Mouse (Mus musculus) CH12.LX (cell line): ENCODE measurements around the gene Anxa4. TPM values are rescaled to one million over a fixed set of nuclear protein-coding genes. Genes with fewer than 3 reads are reported as not detected.

ENCODE experiments used
- DNase-seq: peaks from one replicate; pipeline ENCODE4 v3.0.0-alpha.2; 2013; ENCODE audit errors: extremely low read depth
- H3K27ac ChIP-seq: 2 replicates; pipeline ENCODE4 v1.5.1; 2012; ENCODE audit warnings: low read depth, mild to moderate bottlenecking, control low read depth, moderate library complexity; ENCODE audit not compliant: insufficient read depth
- H3K27me3 ChIP-seq: replicated peaks from 2 replicates; pipeline ENCODE3; 2012; ENCODE audit warnings: inconsistent platforms
- H3K36me3 ChIP-seq, 2 experiments: replicated peaks in 1 of 2; 2 replicates each; pipeline versions ENCODE3 to v1.6.1; 2012; ENCODE audit warnings: inconsistent platforms in 1 of 2, low read length in 1 of 2, mild to moderate bottlenecking in 1 of 2, mixed read lengths in 1 of 2, moderate library complexity in 1 of 2; ENCODE audit not compliant: control insufficient read depth in 1 of 2, insufficient read depth in 1 of 2
- H3K4me1 ChIP-seq, 2 experiments: 2 replicates each; pipeline ENCODE4 v1.6.1; 2012; ENCODE audit warnings: inconsistent platforms in 1 of 2, moderate library complexity in 1 of 2; ENCODE audit not compliant: insufficient read depth in 2 of 2, control insufficient read depth in 1 of 2
- H3K4me2 ChIP-seq: 2 replicates; pipeline ENCODE4 v1.6.1; 2012; ENCODE audit warnings: low read depth, mild to moderate bottlenecking, control low read depth; ENCODE audit not compliant: poor library complexity, insufficient read depth, severe bottlenecking
- H3K4me3 ChIP-seq, 3 experiments: fragments of 150-350 bp in 1 of 3; sonication (generic) in 1 of 3; replicated peaks in 1 of 3; 2 replicates each; pipeline versions ENCODE3 to v1.5.1; 2011 to 2012; ENCODE audit warnings: low read depth in 2 of 3, low read length in 2 of 3, mild to moderate bottlenecking in 2 of 3, moderate library complexity in 2 of 3, control low read depth in 1 of 3, improper control_type of control experiment in 1 of 3, inconsistent platforms in 1 of 3, mixed read lengths in 1 of 3; ENCODE audit not compliant: poor library complexity in 1 of 3
- H3K79me2 ChIP-seq: replicated peaks from 2 replicates; pipeline ENCODE4 v1.6.1; 2012; ENCODE audit warnings: mild to moderate bottlenecking, moderate library complexity; ENCODE audit not compliant: control insufficient read depth, poor library complexity, insufficient read depth, severe bottlenecking; ENCODE audit errors: extremely low read depth
- H3K9ac ChIP-seq: 2 replicates; pipeline ENCODE4 v1.6.1; 2012; ENCODE audit warnings: low read depth, mild to moderate bottlenecking, control low read depth, moderate library complexity; ENCODE audit not compliant: insufficient read depth
- H3K9me3 ChIP-seq: replicated peaks from 2 replicates; pipeline ENCODE3; 2012; ENCODE audit warnings: low read length, inconsistent platforms, mixed read lengths
- BHLHE40 ChIP-seq: IDR thresholded peaks from 2 replicates; pipeline ENCODE4 v1.6.1; 2011; ENCODE audit warnings: mild to moderate bottlenecking, low read depth, low read length, improper control_type of control experiment
- CHD2 ChIP-seq: IDR thresholded peaks from 2 replicates; pipeline ENCODE4 v1.6.1; 2011; ENCODE audit warnings: low read length, improper control_type of control experiment
- CTCF ChIP-seq, 2 experiments: IDR thresholded peaks in 1 of 2; conservative IDR thresholded peaks in 1 of 2; 2 replicates each; pipeline ENCODE4 v1.5.1; 2011 to 2012; ENCODE audit warnings: low read depth in 2 of 2, low read length in 2 of 2, improper control_type of control experiment in 1 of 2, inconsistent platforms in 1 of 2, mild to moderate bottlenecking in 1 of 2, moderate library complexity in 1 of 2
- E2F4 ChIP-seq: IDR thresholded peaks from 2 replicates; pipeline ENCODE4 v1.6.1; 2011; ENCODE audit warnings: low read depth, low read length, improper control_type of control experiment; ENCODE audit not compliant: insufficient replicate concordance
- ELF1 ChIP-seq: IDR thresholded peaks from 2 replicates; pipeline ENCODE4 v1.6.1; 2014; ENCODE audit warnings: low read depth, mild to moderate bottlenecking, inconsistent platforms, low read length, improper control_type of control experiment
- EP300 ChIP-seq: IDR thresholded peaks from 2 replicates; pipeline ENCODE4 v1.6.1; 2011; ENCODE audit warnings: low read length, improper control_type of control experiment
- ETS1 ChIP-seq: conservative IDR thresholded peaks from 2 replicates; pipeline ENCODE4 v1.6.1; 2012; ENCODE audit warnings: low read depth, mild to moderate bottlenecking, inconsistent platforms, low read length, improper control_type of control experiment, moderate library complexity
- GABPA ChIP-seq: IDR thresholded peaks from 2 replicates; pipeline ENCODE4 v1.6.1; 2012; ENCODE audit warnings: low read depth, low read length, improper control_type of control experiment, inconsistent platforms; ENCODE audit not compliant: insufficient replicate concordance
- JUND ChIP-seq: conservative IDR thresholded peaks from 2 replicates; pipeline ENCODE4 v1.6.1; 2011; ENCODE audit warnings: low read depth, low read length, improper control_type of control experiment
- KAT2A ChIP-seq: IDR thresholded peaks from 2 replicates; pipeline ENCODE4 v1.6.1; 2012; ENCODE audit warnings: low read length, improper control_type of control experiment, inconsistent platforms; ENCODE audit not compliant: insufficient replicate concordance
- MAFK ChIP-seq: IDR thresholded peaks from 2 replicates; pipeline ENCODE4 v1.6.1; 2011; ENCODE audit warnings: low read length, improper control_type of control experiment; ENCODE audit not compliant: insufficient replicate concordance
- MAZ ChIP-seq: IDR thresholded peaks from 2 replicates; pipeline ENCODE4 v1.6.1; 2012; ENCODE audit warnings: low read depth, mild to moderate bottlenecking, inconsistent platforms, low read length, improper control_type of control experiment, moderate library complexity
- MEF2A ChIP-seq: IDR thresholded peaks from 2 replicates; pipeline ENCODE4 v1.6.1; 2014; ENCODE audit warnings: low read depth, mild to moderate bottlenecking, inconsistent platforms, low read length, improper control_type of control experiment, borderline replicate concordance
- MYC ChIP-seq: IDR thresholded peaks from 2 replicates; pipeline ENCODE4 v1.6.1; 2011; ENCODE audit warnings: low read depth, mild to moderate bottlenecking, improper control_type of control experiment, low read length
- NRF1 ChIP-seq: IDR thresholded peaks from 2 replicates; pipeline ENCODE4 v1.6.1; 2014; ENCODE audit warnings: low read depth, mild to moderate bottlenecking, inconsistent platforms, low read length, improper control_type of control experiment, moderate library complexity
- PAX5 ChIP-seq: IDR thresholded peaks from 2 replicates; pipeline ENCODE4 v1.6.1; 2012; ENCODE audit warnings: low read length, inconsistent platforms, mixed read lengths
- POLR2AphosphoS2 ChIP-seq: IDR thresholded peaks from 2 replicates; pipeline ENCODE4 v1.6.1; 2011; ENCODE audit warnings: low read depth, low read length, improper control_type of control experiment
- SMC3 ChIP-seq: IDR thresholded peaks from 2 replicates; pipeline ENCODE4 v1.6.1; 2011; ENCODE audit warnings: low read depth, low read length, improper control_type of control experiment
- TCF12 ChIP-seq: IDR thresholded peaks from 2 replicates; pipeline ENCODE4 v1.6.1; 2014; ENCODE audit warnings: low read depth, mild to moderate bottlenecking, inconsistent platforms, low read length, improper control_type of control experiment
- USF1 ChIP-seq: IDR thresholded peaks from 2 replicates; pipeline ENCODE4 v1.6.1; 2014; ENCODE audit warnings: low read depth, mild to moderate bottlenecking, inconsistent platforms, low read length, improper control_type of control experiment
- USF2 ChIP-seq: conservative IDR thresholded peaks from 2 replicates; pipeline ENCODE4 v1.6.1; 2011; ENCODE audit warnings: low read depth, low read length, improper control_type of control experiment
- ZC3H11A ChIP-seq: IDR thresholded peaks from 2 replicates; pipeline ENCODE4 v1.6.1; 2012; ENCODE audit warnings: low read depth, mild to moderate bottlenecking, inconsistent platforms, low read length, improper control_type of control experiment
- ZKSCAN1 ChIP-seq: IDR thresholded peaks from 2 replicates; pipeline ENCODE4 v1.6.1; 2012; ENCODE audit warnings: low read depth, inconsistent platforms, low read length, improper control_type of control experiment, borderline replicate concordance
- ZMIZ1 ChIP-seq: IDR thresholded peaks from 2 replicates; pipeline ENCODE4 v1.6.1; 2012; ENCODE audit warnings: low read depth, mild to moderate bottlenecking, inconsistent platforms, low read length, improper control_type of control experiment
- ZNF384 ChIP-seq: IDR thresholded peaks from 2 replicates; pipeline ENCODE4 v1.6.1; 2012; ENCODE audit warnings: low read depth, low read length, improper control_type of control experiment, inconsistent platforms
- dilution Hi-C: fragments of 300-500 bp; cut with MboI; formaldehyde crosslinking; loops from 2 replicates; pipeline ENCODE4 v1.14.3; 2020; ENCODE audit warnings: low sequenced_read_pairs; ENCODE audit not compliant: extremely low pct_unique_long_range_greater_than_20kb, extremely low pct_ligation_motif_present
- in situ Hi-C: fragments of 300-500 bp; cut with MboI; formaldehyde crosslinking; loops from 3 replicates; pipeline ENCODE4 v1.14.3; 2019; ENCODE audit warnings: low sequenced_read_pairs, low pct_ligation_motif_present, low pct_unique_long_range_greater_than_20kb, mixed read lengths
- polyA plus RNA-seq: library from polyadenylated mRNA; unstranded; fragments of >175 nt; gene quantifications from 2 replicates; pipeline ENCODE4 v1.2.1, GENCODE M21; 2012; ENCODE audit warnings: low read depth; ENCODE audit not compliant: insufficient read length
- total RNA-seq, 2 experiments: library from RNA; depleted of rRNA; stranded (reverse); fragments of 300-350 nt in 1 of 2; fragments of >200 nt in 1 of 2; gene quantifications; 2 replicates each; pipeline ENCODE4 v1.2.3; 2012 to 2014

Gene Anxa4
- total and polyA plus RNA-seq, 3 experiments: 10.8 to 17.1 (median 13.7) TPM

- Histone ChIP-seq H3K79me2 (no peaks in the 10 kb centered on the region), H3K27me3 (no peaks in the 10 kb centered on the region), H3K4me2 (no peak overlapping the region), H3K27ac (no peak overlapping the region), H3K36me3 (no peaks in the 10 kb centered on the region), H3K9me3 (no peaks in the 10 kb centered on the region), H3K4me1 (no peaks in the 10 kb centered on the region), H3K9ac (no peak overlapping the region), H3K4me3 (no peak overlapping the region)
- in situ Hi-C loops (no loop called here), dilution Hi-C loops (no loop called here)
- TF ChIP-seq MAFK (no peak), ETS1 (no peak), ZNF384 (no peak), JUND (no peak), ZKSCAN1 (no peak), MEF2A (no peak), PAX5 (no peak), MYC (no peak), CHD2 (no peak), BHLHE40 (no peak), ZMIZ1 (no peak), ZC3H11A (no peak), ELF1 (no peak), MAZ (no peak)
- no peak for DNase-seq
Observed at GRCm38 (mm10) chr6:86830738-86831500, 37.5 kb upstream of the Anxa4 start.

- no peak for TF ChIP-seq TCF12
- TF ChIP-seq GABPA: no peak
- no peak for TF ChIP-seq BHLHE40
- TF ChIP-seq ZC3H11A: no peak
- TF ChIP-seq CTCF (conservative IDR thresholded peaks at IDR 0.05 in 1 of 2, IDR thresholded peaks at IDR 0.05 in 1 of 2; ENCODE audit: low read depth in 2 of 2, low read length in 2 of 2): no peak
- TF ChIP-seq ZMIZ1: no peak
- TF ChIP-seq CHD2: no peak
- no peak for TF ChIP-seq USF2
- no peak for TF ChIP-seq MEF2A
- no peak for TF ChIP-seq EP300
- TF ChIP-seq SMC3: no peak
- no peak for TF ChIP-seq KAT2A
- TF ChIP-seq ETS1: no peak
- TF ChIP-seq MYC: no peak
- TF ChIP-seq MAFK: no peak
- no peak for TF ChIP-seq USF1
- TF ChIP-seq POLR2AphosphoS2: no peak
- no peak for TF ChIP-seq E2F4
- no peak for TF ChIP-seq NRF1
- no peak for TF ChIP-seq PAX5
- TF ChIP-seq, all 38 proteins: peak for 0
- in situ Hi-C loops: no loop called here
Observed at GRCm38 (mm10) chr6:86829768-86830167, 36.4 kb upstream of the Anxa4 start.

More at GRCm38 (mm10) chr6:86829768-86830167, 36.4 kb upstream of the Anxa4 start:
- H3K4me2 ChIP-seq: no peak overlapping the region
- H3K9ac ChIP-seq: no peak overlapping the region
- no peak overlapping the region for H3K27ac ChIP-seq
- H3K4me3 ChIP-seq: no peak overlapping the region
- no peaks in the 10 kb centered on the region for H3K36me3 ChIP-seq
- DNase-seq: no peak
- no peaks in the 10 kb centered on the region for H3K79me2 ChIP-seq
- H3K4me1 ChIP-seq: no peaks in the 10 kb centered on the region
- H3K27me3 ChIP-seq: no peaks in the 10 kb centered on the region
- H3K9me3 ChIP-seq: no peaks in the 10 kb centered on the region
- dilution Hi-C loops: no loop called here
